Mouse (Mus musculus): ENCODE measurements around the gene Ogfod2. TPM values are rescaled to one million over a fixed set of nuclear protein-coding genes. Genes with fewer than 3 reads are reported as not detected.

Gene Ogfod2
- polyA plus RNA-seq, 1 experiment from 2014 or later: 15.3 TPM

DNA sequence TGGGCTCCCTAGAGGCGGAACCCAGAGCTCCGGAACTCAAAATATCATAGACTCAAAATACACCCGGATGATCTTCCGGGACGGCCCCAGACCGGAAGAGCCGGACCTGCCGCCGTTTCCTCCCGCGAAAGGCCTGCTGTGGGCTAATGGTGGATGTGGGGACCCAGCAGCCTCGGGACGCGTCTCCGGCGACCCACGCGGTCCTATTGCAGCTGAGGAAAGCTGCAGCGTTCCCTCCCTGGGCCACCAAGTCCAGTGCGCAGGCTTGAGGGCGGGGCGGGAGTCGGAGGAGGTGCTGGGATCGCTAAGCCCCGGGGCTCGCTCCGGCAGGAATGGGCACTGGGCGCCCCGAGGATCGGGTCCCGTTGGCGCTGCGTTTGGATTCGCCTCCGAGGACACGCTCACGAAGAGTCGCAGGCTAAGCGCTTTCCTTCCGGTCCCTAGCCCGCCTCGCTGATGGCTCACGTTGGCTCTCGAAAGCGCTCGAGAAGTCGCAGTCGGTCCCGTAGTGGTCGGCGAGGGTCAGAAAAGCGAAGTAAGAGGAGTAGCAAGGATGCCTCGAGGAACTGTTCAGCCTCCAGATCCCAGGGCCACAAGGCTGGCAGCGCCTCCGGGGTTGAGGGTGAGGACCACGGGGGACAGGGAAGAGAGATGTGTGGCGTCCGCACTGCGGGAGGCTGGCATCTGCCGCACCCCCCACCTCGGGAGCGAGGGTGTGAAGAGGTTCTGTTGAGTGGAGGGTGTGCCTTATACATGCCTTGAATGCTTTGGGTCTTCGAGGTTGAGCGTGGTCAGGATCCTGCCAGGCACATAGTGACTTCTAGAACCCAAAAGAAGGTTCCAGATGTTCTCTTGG, 4.1 kb downstream of the Ogfod2 start, which contains the start of gene Arl6ip4:
Gene Arl6ip4, plus strand, starts transcription at position 100 of the 856 bp plus-strand sequence.
- peaks cover 38% of the 10 kb centered on the region for H3K36me3 ChIP-seq (ENCODE audit: control insufficient read depth, insufficient read depth, low read length)
- WGBS: 2% methylated on average over 64 of the region's 64 CpGs

GRCm38 (mm10) chr5:124119204-124119603, 7.1 kb downstream of the Ogfod2 start:
- WGBS: 69% methylated on average over 5 of the region's 5 CpGs
- Histone ChIP-seq H3K27me3 (ENCODE audit: control insufficient read depth, insufficient read depth, low read length) (no peaks in the 10 kb centered on the region), H3K4me1 (ENCODE audit: control insufficient read depth, insufficient read depth, low read length) (peaks cover 13% of the 10 kb centered on the region), H3K27ac (ENCODE audit: low read depth, low read length) (no peak overlapping the region), H3K9ac (ENCODE audit: low read depth, low read length) (no peak overlapping the region), H3K4me3 (ENCODE audit: low read length) (no peak overlapping the region), H3K4me2 (replicated peaks; ENCODE audit: low read depth, low read length) (no peak overlapping the region), H3K36me3 (ENCODE audit: control insufficient read depth, insufficient read depth, low read length) (peaks cover 62% of the 10 kb centered on the region), H3K9me3 (ENCODE audit: control insufficient read depth, low read length) (no peaks in the 10 kb centered on the region)
- no peak for ATAC-seq (ENCODE audit: low FRiP score, low TSS enrichment)

More for the DNA sequence above, 4.1 kb downstream of the Ogfod2 start, which contains the start of gene Arl6ip4:
- H3K4me2 ChIP-seq (replicated peaks; ENCODE audit: low read depth, low read length): peak within 1 kb of the TSS; percentile 97
- peak; percentile 7 for ATAC-seq (ENCODE audit: low FRiP score, low TSS enrichment)
- H3K27ac ChIP-seq (ENCODE audit: low read depth, low read length): peak within 1 kb of the TSS; percentile 85
- peak within 1 kb of the TSS; percentile 94 for H3K9ac ChIP-seq (ENCODE audit: low read depth, low read length)
- H3K27me3 ChIP-seq (ENCODE audit: control insufficient read depth, insufficient read depth, low read length): no peaks in the 10 kb centered on the region
- peak within 1 kb of the TSS; percentile 98 for H3K4me3 ChIP-seq (ENCODE audit: low read length)
- peaks cover 24% of the 10 kb centered on the region for H3K4me1 ChIP-seq (ENCODE audit: control insufficient read depth, insufficient read depth, low read length)
- no peaks in the 10 kb centered on the region for H3K9me3 ChIP-seq (ENCODE audit: control insufficient read depth, low read length)

DNA sequence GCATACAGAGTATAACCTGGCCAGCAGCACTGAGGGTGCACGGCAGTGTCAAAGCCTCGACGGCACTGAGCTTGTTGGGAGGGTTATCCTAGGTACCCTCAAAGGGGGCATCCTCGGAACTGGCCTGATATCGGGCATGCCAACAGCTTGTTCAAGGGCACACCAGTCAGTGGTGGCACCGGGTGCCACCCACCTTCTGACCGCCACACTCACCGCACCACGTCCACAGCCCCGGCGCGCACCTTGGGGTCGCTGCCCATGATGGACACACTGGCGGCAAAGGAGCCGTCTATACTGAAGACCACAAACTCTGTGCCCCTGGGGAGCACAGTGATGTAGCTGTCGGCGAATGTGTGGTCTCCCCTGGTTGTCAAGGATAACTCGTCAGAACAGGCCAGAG, 10.3 kb downstream of the Ogfod2 start:
- Histone ChIP-seq H3K27ac (ENCODE audit: low read depth, low read length) (no peak overlapping the region), H3K4me3 (ENCODE audit: low read length) (no peak overlapping the region), H3K9me3 (ENCODE audit: control insufficient read depth, low read length) (no peaks in the 10 kb centered on the region), H3K36me3 (ENCODE audit: control insufficient read depth, insufficient read depth, low read length) (peaks cover 60% of the 10 kb centered on the region), H3K4me2 (replicated peaks; ENCODE audit: low read depth, low read length) (no peak overlapping the region), H3K4me1 (ENCODE audit: control insufficient read depth, insufficient read depth, low read length) (peaks cover 3% of the 10 kb centered on the region), H3K9ac (ENCODE audit: low read depth, low read length) (no peak overlapping the region), H3K27me3 (ENCODE audit: control insufficient read depth, insufficient read depth, low read length) (no peaks in the 10 kb centered on the region)
- WGBS: 92% methylated on average over 18 of the region's 18 CpGs
- ATAC-seq (ENCODE audit: low FRiP score, low TSS enrichment): no peak

DNA sequence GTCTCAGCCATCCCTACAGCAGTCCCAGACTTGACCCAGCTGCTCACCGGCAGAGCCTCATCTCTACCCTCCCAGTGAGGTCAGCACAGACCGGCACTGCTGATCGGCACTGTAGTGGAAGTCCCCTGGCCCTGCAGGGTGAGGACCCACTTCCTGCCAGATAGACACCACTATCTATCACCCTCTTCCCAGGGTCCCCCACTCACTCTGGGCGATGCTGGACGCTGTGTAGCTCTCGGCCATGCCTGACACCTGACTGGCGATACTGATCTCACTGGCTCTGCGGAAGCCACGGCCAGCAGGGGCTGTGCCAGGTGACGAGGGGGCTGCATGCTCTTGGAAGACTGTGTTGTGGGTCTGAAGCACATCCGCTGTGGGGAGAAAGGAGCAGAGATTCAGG, 13.0 kb downstream of the Ogfod2 start:
- Histone ChIP-seq H3K9ac (ENCODE audit: low read depth, low read length) (no peak overlapping the region), H3K9me3 (ENCODE audit: control insufficient read depth, low read length) (no peaks in the 10 kb centered on the region), H3K4me1 (ENCODE audit: control insufficient read depth, insufficient read depth, low read length) (no peaks in the 10 kb centered on the region), H3K27ac (ENCODE audit: low read depth, low read length) (no peak overlapping the region), H3K4me2 (replicated peaks; ENCODE audit: low read depth, low read length) (no peak overlapping the region), H3K27me3 (ENCODE audit: control insufficient read depth, insufficient read depth, low read length) (no peaks in the 10 kb centered on the region), H3K36me3 (ENCODE audit: control insufficient read depth, insufficient read depth, low read length) (peaks cover 55% of the 10 kb centered on the region), H3K4me3 (ENCODE audit: low read length) (no peak overlapping the region)
- ATAC-seq (ENCODE audit: low FRiP score, low TSS enrichment): no peak
- WGBS: 90% methylated on average over 11 of the region's 11 CpGs

- no peaks in the 10 kb centered on the region for H3K27me3 ChIP-seq (ENCODE audit: control insufficient read depth, insufficient read depth, low read length)
- no peak overlapping the region for H3K9ac ChIP-seq (ENCODE audit: low read depth, low read length)
- no peak overlapping the region for H3K4me3 ChIP-seq (ENCODE audit: low read length)
- WGBS: 80% methylated on average over 5 of the region's 5 CpGs
- no peaks in the 10 kb centered on the region for H3K4me1 ChIP-seq (ENCODE audit: control insufficient read depth, insufficient read depth, low read length)
- H3K36me3 ChIP-seq (ENCODE audit: control insufficient read depth, insufficient read depth, low read length): peaks cover 21% of the 10 kb centered on the region
- ATAC-seq (ENCODE audit: low FRiP score, low TSS enrichment): no peak
- H3K9me3 ChIP-seq (ENCODE audit: control insufficient read depth, low read length): no peaks in the 10 kb centered on the region
- no peak overlapping the region for H3K27ac ChIP-seq (ENCODE audit: low read depth, low read length)
- H3K4me2 ChIP-seq (replicated peaks; ENCODE audit: low read depth, low read length): no peak overlapping the region
Measured at GRCm38 (mm10) chr5:124134261-124134660, 22.2 kb downstream of the Ogfod2 start.

DNA sequence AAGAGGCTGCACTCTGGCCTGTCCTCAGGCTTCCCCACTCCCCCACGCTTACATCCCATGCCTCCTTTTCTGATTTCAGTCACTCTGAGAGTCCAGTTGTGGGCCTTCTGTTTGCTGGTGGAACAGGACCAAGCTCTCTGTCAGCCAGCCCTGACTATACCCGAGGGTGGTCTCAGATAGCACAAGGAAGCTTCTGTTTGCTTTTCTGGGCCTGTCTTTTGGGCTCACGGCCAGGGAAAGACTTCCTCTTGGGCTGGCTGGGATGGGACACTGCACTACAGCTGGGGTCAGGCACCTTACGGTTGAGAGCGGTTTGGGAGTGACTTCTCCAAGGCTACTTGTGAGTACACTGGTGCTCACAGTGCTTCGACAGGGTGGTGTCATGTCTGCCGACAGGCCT, 26.0 kb downstream of the Ogfod2 start:
- Histone ChIP-seq H3K4me1 (ENCODE audit: control insufficient read depth, insufficient read depth, low read length) (no peaks in the 10 kb centered on the region), H3K27me3 (ENCODE audit: control insufficient read depth, insufficient read depth, low read length) (no peaks in the 10 kb centered on the region), H3K36me3 (ENCODE audit: control insufficient read depth, insufficient read depth, low read length) (peaks cover 12% of the 10 kb centered on the region), H3K9ac (ENCODE audit: low read depth, low read length) (no peak overlapping the region), H3K9me3 (ENCODE audit: control insufficient read depth, low read length) (no peaks in the 10 kb centered on the region), H3K4me2 (replicated peaks; ENCODE audit: low read depth, low read length) (no peak overlapping the region), H3K4me3 (ENCODE audit: low read length) (no peak overlapping the region), H3K27ac (ENCODE audit: low read depth, low read length) (no peak overlapping the region)
- WGBS: 74% methylated on average over 7 of the region's 7 CpGs
- ATAC-seq (ENCODE audit: low FRiP score, low TSS enrichment): no peak

GRCm38 (mm10) chr5:124149028-124149427, 36.9 kb downstream of the Ogfod2 start:
- no peak for ATAC-seq (ENCODE audit: low FRiP score, low TSS enrichment)
- no peak overlapping the region for H3K27ac ChIP-seq (ENCODE audit: low read depth, low read length)
- no peak overlapping the region for H3K9ac ChIP-seq (ENCODE audit: low read depth, low read length)
- H3K4me2 ChIP-seq (replicated peaks; ENCODE audit: low read depth, low read length): no peak overlapping the region
- no peaks in the 10 kb centered on the region for H3K9me3 ChIP-seq (ENCODE audit: control insufficient read depth, low read length)
- 45% methylated on average over 5 of the region's 5 CpGs for WGBS
- no peak overlapping the region for H3K4me3 ChIP-seq (ENCODE audit: low read length)
- peaks cover 4% of the 10 kb centered on the region; the same call in 1 of the 2 replicates for H3K36me3 ChIP-seq (ENCODE audit: control insufficient read depth, insufficient read depth, low read length)
- H3K27me3 ChIP-seq (ENCODE audit: control insufficient read depth, insufficient read depth, low read length): no peaks in the 10 kb centered on the region
- no peaks in the 10 kb centered on the region for H3K4me1 ChIP-seq (ENCODE audit: control insufficient read depth, insufficient read depth, low read length)

DNA sequence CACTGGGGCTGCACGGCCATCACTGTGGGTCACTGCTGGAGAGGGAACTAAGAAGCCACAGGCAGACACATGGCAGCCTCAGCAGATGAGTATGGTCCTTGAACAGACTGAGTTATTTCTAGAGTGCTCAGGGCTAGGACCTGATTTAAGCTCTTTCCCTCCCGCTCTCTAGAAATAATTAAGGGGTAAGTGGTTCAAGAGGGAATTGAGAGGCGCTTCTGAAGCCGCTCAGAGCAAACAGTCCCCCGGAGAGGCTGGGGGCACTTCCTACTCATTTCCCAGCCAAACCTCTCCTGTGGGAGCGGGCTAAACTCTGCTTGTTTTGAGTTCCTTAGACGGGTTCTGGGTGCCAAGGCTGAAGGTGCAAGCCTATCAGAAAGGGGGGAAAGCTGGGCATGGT, 38.8 kb downstream of the Ogfod2 start:
- 87% methylated on average over 7 of the region's 7 CpGs for WGBS
- no peak for ATAC-seq (ENCODE audit: low FRiP score, low TSS enrichment)
- Histone ChIP-seq H3K4me2 (replicated peaks; ENCODE audit: low read depth, low read length) (no peak overlapping the region), H3K27ac (ENCODE audit: low read depth, low read length) (no peak overlapping the region), H3K36me3 (ENCODE audit: control insufficient read depth, insufficient read depth, low read length) (peaks cover 4% of the 10 kb centered on the region; the same call in 1 of the 2 replicates), H3K27me3 (ENCODE audit: control insufficient read depth, insufficient read depth, low read length) (no peaks in the 10 kb centered on the region), H3K4me1 (ENCODE audit: control insufficient read depth, insufficient read depth, low read length) (no peaks in the 10 kb centered on the region), H3K4me3 (ENCODE audit: low read length) (no peak overlapping the region), H3K9me3 (ENCODE audit: control insufficient read depth, low read length) (no peaks in the 10 kb centered on the region), H3K9ac (ENCODE audit: low read depth, low read length) (no peak overlapping the region)

GRCm38 (mm10) chr5:124152734-124153133, 40.6 kb downstream of the Ogfod2 start:
- H3K4me3 ChIP-seq (ENCODE audit: low read length): no peak overlapping the region
- H3K27me3 ChIP-seq (ENCODE audit: control insufficient read depth, insufficient read depth, low read length): no peaks in the 10 kb centered on the region
- WGBS: 82% methylated on average over 4 of the region's 4 CpGs
- ATAC-seq (ENCODE audit: low FRiP score, low TSS enrichment): no peak
- peaks cover 4% of the 10 kb centered on the region; the same call in 1 of the 2 replicates for H3K36me3 ChIP-seq (ENCODE audit: control insufficient read depth, insufficient read depth, low read length)
- H3K4me1 ChIP-seq (ENCODE audit: control insufficient read depth, insufficient read depth, low read length): no peaks in the 10 kb centered on the region
- no peak overlapping the region for H3K27ac ChIP-seq (ENCODE audit: low read depth, low read length)
- H3K9ac ChIP-seq (ENCODE audit: low read depth, low read length): no peak overlapping the region
- no peak overlapping the region for H3K4me2 ChIP-seq (replicated peaks; ENCODE audit: low read depth, low read length)
- H3K9me3 ChIP-seq (ENCODE audit: control insufficient read depth, low read length): no peaks in the 10 kb centered on the region
